Mouse (Mus musculus): ENCODE data around the gene Abhd17c.

DNA sequence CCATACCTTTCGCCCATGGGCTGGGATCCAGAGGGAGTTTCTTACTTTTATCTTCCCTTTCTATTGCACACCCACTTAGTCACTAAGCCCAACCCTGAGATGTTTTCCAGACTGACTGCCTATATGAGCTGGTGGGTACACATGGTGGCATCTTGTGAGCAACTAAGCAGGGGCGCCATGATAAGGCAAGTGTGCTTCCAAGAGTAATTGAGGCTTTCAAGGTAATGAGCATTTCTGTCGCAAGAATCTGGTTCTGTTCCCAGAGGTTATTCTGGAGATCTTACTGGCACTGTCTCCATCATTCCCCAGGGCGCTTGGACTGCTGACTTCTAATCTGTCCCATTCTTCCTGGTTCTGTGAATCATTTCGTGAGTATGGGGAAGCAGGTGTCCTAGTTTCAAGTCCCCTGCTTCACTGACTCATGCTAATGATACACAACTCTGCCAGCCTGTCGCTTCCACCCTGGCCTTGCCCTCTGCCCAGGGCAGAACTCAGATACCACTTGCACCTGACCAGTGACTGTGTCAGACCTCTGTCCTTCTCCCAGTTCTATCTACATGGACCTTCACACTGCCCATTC is 34.1 kb downstream of the Abhd17c start:
- TF ChIP-seq POLR2A (IDR thresholded peaks at IDR 0.05; ENCODE audit: insufficient read depth, low read length) (no peak), CTCF (IDR thresholded peaks at IDR 0.05; ENCODE audit: low read depth, low read length) (no peak)

Data from ES-Bruce4 (cell line).